Mouse (Mus musculus) fat pad, adult 2 months (tissue): ENCODE measurements at regions not wholly inside any gene's neighbourhood (a gene's known extent, or its start where the extent isn't known, plus 50 kb on each side); places are given as distances from the start of the nearest gene placed in this dataset.

Source experiments
- DNase-seq: peaks from one replicate; pipeline ENCODE4 v3.0.0-alpha.2; 2011; ENCODE audit warnings: low read depth, low spot score; ENCODE audit errors: extremely low read depth

DNA sequence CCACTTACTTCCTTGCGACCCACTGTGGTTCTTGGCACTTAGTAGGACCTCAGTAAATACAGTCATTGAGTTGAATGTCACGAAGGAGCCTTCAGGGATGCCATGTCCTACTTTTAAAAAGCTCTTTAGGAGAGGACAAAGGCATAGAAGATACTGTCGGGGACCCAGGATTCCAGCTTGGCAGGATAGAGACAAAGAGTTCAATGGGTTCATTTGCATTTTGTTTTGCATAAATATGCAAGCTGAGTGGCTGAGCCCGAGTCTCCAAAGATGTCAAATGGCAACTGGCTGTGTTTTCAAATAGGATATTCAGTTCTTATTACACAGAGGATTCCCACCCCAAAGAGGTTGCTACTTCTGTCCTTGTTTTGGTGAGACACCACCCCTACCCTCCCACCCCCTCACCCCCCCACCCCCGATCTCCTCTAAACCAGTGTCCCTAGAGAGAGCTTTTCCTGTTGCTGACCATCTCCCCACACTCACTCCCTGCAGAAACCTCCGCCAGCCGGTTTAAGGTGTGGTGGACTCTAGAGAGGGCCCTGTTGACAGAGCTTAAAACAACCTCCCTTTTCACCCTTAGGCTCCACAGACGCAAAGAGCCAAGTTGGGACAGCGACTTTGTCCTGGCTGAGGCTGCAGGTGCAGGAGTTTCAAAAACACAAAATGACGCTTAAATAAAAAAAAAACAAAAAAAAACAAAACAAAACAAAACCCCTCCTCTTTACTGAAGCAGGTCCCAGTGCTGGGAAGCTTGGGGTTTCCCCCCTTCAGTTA is 57.9 kb downstream of the Sox9 start:
- DNase-seq, result no peak

DNA sequence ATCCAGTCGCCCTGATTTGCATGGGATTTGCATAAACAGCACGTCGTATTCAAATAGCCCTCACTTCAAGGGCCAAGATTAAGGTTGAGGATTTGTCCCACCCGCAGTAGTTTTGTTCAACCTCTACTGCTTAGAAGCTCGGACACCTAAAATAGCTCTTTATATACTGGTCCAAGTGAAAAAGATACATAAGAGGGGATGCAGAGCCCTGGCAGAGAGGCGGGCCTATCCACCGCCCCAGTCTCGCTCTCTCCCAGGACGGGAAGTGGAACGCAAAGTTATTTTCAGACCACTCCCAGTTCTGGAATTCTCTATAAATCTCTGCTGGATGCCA is 58.4 kb downstream of the Sox9 start:
- no peak for DNase-seq

DNA sequence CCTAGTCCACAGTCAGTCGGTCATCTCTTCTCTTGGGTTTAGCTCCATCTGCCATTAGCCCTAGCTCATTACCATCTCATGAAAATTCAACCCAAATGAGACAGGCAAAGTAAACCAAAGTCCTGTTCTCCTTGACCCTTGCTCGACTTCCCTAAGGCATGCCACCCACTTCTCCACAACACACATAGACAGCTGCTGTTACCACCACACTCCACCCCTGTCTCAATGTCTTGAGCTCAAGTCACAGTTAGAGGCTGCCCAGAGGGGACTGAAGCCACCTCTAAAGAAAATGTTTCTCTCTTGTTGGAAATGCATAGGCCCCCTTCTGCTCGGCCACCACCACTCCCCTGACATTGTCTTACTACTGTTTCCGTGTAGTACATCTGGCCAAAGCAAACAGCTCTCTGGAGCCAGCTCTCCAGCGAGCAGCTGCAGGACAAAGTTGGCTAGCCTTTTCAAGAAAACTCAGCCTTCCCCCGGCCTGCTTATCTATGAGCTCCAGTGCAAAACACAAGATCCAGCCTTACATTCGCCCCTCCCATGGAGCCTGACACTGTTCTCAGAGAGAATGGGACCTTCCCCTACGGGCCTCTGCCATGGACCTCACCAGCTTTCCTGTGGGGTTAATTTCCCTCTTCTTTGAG is 62.4 kb downstream of the Sox9 start:
- no peak for DNase-seq

DNA sequence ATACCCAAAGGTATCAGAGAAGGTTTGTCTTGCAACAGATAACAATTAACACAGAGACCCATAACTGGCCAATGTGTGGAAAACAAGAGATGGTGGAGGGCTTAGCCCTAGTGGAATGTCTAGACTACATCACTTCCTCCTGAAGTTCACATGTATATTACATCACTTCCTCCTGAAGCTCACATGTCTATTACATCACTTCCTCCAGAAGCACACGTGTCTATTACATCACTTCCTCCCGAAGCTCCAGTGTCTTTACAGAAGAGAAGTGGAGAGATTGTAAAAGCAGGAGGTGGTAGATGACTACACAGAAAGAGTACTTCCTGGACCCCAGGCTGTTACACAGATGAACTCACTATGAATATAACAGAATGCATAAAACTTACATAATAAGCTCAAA is 65.1 kb downstream of the Sox9 start:
- DNase-seq, result no peak

DNA sequence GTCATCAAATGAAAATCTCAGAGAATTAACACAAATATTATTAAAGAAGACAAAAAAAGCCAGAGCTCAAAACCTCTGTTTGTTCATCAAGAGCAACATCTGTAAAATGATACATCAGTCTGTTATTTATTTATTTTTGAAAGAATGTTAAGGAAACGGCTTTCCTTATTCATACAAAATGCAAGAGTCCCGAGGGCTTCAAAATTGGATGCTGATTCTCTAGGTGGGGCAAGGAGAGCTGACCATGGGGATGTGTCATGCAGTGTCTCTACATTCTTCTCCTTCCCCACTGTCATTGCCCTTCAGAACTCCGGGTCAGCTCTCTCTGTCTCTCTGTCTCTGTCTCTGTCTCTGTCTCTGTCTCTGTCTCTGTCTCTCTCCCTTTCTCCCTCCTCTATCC is 65.8 kb downstream of the Sox9 start:
- DNase-seq, result no peak

DNA sequence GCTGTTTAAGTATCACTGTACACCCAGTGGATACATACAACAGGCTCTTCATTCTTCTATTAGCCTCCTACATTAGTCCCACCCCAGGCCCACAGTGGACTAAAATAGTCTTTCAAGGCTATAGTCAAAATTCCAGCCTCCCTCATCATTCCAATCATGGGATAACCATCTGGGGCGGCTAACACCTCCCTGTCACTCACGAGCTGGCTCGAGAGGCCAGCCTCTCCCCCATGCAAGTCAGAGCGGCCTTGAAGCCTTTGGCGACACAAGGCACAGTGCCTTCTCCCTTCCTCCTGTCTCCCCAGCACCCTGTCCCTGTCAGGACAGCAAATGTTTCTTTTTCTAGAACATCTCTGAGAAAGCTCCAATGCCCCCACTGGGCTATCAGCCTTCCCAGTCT is 68.0 kb downstream of the Sox9 start:
- no peak for DNase-seq

DNA sequence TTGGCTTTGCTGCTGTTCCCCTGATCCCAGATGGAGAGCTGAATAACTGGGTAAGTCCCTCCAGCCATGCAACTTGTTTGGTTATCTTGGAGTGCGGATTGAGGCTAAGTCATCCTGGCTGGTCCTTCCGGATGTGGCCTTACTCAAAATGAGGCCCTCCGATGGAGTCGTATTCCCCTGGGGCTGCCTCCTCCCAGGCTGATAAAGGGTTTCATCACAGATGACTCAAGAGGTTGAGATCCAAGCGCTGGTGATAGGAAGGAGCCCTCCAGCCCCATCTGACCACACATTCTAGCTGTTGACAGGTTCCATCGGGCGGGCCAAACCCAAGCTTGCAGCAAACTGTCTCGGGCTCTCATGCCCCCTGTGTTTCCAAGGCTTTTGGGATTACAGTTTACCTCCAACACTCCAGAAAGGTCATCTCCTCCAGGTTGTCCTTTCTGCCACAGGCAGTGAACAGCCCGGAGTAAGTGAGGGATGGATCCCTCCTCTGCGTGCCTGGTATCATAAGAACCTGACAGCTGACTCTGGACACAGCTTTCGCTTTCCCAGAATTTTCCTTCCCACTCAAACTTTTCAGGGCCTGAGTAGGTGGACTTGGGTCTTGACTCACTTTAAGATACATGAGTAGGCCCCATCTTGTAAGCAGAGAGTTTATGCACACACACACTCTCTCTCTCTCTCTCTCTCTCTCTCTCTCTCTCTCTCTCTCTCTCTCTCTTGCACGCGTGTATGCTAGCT is 68.7 kb downstream of the Sox9 start:
- no peak for DNase-seq

DNA sequence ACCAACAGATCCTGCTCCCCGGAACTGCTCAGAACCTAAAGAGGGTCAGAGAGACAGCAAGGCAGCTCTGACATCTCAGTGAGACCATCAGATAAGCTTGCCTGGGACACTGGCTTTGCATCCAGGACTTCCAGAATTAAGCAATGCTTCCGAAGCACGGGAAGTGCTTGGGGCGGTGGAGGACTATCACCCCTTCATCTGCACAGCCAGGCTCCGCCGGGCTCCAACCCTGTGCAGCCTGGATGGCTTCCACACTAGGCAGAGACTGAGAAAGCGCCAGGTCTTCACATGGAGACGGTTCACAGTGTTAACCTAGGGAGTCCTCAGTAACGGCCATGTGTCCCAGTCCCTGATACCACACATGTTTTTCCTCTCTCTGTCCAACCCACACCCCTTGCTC is 69.3 kb downstream of the Sox9 start:
- no peak for DNase-seq

DNA sequence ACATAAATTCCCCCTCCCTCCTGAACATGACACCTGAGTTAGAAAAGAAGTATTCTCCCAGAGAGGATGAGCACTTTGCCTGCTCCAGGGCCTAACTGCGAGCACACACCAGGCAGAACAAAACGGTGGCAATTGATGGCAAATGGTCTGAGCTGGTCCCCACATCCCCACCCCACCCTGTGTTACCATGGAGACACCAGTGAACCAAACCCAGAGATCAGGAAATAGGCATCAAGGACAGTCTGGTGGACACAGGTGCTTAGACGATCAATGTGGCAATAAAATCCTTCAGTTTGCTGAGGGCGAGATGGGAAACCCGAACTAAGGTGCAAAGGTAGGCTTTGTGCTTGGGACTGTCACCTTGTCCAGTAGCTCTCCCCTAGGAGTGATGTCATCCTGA is 74.0 kb downstream of the Sox9 start:
- no peak for DNase-seq

DNA sequence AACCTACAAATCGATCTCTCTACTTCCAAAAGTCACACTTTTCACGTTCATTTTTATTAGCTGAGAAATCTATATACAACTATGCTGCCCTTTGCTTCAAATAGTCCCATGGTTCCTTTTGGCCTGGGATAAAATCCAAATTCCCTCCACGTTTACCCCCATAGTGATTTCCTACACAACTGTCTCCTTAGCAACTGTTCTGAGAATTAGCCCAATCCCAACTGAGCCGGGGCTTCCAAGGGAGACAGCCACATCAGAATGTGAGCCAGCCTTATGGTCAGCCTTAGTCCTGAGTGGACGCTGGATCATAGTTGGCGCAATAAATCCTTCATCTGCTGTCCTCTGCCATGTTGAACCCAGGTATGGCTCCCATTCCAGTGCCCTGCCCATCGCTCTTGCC is 77.3 kb downstream of the Sox9 start:
- DNase-seq, result no peak

DNA sequence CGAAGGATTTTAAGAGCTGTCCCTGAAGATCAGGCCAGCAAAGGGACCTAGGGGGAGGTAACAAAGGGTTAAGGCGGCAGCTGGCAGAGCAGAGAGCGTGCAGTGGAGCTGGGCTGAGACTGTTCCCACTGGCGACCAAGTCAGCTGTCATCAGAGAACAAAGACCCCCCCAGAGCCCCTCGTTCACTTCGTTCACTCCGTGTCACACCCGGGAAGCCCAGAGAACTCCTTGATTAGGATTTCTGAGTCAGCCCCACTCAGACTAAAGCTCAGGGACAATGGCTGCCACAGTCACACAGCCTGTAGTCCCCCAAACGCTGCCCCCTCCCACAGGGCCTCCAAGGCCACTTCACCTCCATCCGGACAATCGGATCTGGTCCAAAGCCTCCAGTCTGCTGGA is 78.8 kb downstream of the Sox9 start:
- DNase-seq, result no peak

DNA sequence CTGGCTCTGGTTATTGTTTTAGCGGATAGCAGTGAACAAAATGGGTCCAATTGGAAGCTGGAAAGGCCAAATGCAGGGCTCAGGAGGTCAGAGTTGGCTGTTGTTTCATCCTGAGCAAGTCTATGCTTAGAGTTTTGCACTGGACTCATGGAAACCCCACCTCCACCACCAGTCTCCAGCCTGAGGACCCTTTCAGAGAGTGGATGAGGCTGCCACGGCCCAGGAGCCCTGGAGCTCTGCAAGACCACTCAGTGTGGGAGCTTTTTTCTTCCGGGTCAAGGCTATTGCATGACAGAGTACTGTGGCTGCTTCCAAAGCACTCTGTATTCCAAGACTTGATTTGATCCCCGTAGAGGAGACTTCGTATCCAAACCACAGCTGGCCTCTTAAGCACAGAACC is 79.2 kb downstream of the Sox9 start:
- no peak for DNase-seq

DNA sequence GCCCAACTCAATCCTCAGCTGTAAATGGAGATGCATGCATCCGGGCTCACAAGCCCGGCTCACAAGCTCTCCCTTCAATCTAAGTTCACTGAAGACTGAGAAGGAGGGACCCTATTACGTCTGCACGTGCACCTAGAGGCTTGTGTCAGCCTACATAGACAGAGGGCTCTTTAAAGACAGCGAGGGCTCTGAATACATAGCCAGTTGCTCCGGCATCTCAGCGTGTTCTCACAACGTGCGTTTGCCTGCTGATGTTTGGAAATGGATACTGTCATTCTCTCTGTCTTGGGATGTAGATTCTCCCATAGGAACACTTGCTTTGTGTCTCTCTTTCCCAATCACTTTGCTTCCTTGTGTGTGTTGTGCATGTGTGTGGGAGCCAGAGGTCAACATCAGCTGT is 83.8 kb downstream of the Sox9 start:
- DNase-seq, result no peak

DNA sequence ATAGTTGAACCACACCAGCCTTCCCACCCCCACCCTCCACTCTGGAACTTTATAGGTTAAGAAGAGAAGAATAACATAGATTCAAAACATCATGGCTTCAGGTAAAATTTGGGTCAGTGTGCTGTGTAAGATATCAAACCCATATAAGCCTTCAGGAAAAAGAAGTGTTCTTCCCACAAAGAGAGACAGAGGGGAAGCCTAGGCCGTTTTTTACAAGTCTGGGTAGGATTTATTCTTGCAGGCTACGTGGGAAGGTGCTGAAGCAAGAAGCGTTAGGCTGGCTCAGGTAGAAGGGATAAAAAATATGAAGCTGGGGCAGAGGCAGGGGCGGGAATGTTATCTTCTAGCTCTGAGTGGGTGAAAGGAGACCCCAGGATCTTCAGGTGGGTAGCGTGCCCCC is 87.5 kb downstream of the Sox9 start:
- no peak for DNase-seq

DNA sequence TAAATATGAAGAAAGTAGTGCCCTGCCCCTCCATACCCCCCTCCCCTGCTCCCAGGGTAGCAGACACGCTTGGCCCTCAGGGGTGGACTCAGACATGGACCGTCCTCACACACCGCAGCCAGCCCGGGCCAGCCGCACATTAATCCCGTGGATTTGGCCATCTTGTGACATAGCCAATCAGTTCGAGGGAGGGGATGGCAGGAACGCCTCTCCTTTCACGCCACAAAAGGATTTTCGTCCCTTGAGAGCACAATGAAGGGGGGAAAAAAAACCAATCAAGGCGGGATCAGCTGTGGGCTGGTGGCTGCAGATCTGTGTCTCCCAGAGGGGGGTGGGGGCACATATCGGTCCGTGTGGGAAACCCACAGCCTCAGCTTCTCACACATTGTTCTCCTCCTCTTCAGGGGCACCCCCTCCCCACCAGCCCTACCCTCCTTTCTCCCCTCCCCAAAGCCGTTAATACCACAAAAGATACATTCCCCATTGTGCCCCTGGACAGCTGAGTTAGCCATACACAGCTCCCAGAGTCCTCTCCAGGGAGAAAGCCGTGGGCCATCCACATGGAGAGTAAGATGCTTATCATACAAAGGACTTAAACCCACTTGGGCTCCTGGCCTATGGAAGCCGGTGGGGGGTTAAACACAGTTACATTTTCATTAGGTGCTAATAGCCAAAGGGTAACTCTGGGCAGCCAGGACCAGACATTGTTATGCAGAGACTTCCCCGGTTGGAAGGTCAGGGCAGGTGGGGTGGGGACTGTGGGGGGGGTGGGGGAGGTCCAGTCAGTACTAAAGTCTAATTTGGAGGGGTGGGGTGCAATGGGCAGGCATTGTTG is 88.4 kb downstream of the Sox9 start:
- no peak for DNase-seq

DNA sequence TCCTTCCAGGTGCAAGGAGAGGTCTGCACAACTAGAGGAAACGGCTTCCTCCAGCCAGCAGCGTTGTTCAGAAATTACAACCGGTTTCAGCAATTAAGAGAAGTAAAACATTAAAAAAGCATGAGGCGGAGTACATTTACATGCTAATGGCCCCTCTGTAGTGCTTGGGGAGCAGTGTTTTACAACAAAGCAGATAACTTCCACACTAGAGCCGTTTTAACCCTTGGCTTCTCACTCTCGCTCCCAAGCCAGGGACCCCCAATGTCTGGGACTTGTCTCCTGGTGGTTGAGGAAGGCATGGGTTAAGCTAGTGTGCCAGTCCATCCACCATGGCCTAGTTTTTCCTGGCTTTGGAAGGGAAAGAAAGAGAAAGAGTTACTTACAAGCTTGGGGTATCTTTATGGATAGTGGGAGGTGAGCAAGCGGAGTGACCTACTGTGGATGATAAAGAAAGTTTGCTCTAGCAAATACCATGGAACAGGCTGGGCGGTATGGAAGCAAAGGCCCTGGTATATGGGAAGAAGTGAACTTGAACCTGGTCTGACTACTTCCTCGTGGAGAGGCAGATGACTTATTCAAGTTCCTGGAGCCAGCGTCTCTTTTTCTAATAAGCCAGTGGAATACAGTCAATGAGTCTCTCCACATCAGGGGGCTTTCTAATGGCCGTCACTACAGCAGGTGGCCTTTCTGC is 90.8 kb downstream of the Sox9 start:
- no peak for DNase-seq

DNA sequence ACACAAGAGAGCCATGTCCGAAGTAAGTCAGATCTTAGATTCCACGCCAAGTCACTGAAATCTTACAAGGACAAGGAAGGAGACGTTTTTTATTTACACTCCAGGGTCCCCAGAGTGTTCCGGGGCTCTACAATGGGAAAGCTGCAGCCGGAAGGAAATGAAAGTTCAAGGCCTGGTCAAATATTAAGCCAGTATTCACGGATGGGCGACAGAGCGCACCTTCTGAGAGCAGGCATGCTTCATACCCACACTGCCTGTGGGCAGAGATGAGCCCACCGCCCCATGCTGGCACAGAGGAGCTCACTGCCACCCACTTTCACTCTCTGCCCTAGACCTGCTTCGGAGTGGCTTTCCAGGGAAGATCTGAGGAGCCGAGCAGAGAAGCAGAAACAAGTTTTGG is 92.2 kb downstream of the Sox9 start:
- DNase-seq, result no peak

DNA sequence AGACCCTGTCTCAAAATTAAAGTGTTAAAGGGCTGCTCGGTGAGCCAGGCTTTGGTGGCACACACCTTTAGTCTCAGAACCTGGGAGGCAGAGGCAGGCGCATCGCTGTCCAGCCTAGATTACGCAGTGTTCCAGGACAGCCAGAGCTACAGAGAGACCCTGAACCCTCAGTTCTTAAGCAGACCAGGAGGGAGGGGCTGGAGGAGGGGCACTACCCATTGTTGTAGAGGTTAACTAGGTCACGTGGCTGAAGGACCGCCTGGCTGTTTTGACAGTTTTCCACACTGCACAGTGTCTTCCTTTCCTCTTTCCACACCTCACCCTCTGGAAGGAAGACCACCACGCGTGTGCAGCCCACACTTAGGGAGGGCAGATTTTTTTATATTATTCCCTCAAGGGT is 94.2 kb downstream of the Sox9 start:
- no peak for DNase-seq

DNA sequence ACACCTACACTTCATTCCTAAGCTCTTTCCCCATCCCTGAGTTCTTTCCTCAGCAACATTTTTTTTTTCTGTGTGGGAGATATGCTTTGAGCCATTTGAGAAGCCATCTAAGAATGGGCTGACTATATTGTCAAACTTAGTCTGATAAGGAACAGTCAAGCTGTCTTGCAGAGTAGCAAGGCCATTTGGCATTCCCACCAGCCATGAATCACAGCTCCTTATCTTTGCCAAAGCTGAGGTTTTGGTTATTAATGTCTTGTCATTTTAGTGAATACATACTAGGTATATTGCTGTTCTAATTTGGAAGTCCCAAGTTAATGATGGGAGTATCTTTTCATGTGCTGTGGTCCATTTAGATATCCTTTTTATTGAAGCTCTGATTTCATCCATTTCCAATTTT is 96.4 kb downstream of the Sox9 start:
- no peak for DNase-seq

DNA sequence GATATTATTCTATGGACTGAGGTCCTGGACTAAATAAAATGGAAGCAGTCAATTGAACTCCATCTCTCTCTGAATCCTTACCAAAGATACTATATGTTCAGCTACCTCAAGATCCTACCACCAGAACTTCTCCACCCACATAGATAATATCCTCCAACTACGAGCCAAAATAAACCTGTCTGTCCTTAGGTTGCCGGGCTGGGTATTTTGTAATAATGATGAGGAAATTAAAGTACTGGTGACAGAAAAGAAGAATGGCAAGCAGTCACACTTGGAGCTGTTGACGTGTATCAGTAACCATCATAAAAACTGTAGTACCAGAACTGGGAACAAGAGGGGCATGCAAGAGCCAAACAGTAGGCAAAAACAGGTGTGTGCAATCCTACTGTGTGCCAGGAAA is 98.7 kb downstream of the Sox9 start:
- peak; percentile 78 for DNase-seq

DNA sequence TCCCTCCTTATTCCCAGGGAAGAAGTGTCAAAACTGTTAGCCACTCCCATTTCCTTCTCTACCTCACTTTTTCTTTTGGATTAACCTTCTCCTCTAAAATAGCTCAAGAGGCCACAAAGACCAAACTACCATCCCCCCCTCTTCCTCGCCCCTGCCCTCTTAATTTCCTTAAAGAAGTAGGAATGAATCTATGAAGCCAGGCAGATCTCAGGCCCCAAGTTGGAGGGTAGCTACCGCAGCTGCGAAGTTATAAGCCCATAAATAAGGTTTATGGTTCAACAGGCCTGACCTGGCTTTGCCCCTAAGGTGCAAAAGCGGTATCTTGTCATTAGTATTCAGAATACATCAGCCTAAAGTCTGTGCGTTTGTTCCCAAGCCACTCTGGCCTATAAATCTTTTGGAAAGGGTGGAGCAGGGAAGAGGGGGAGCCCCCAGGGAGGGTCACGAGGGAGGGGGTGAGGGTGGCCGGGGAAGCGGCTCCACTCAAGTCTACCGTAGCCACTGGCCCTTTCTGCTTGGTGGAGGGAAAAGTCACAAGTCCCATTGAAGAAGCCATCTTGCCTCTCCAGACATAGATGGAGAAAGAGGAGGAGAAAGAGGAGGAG is 103.4 kb downstream of the Sox9 start:
- DNase-seq, result no peak
